Mouse (Mus musculus) stomach, postnatal 0 days (tissue): ENCODE measurements around the gene Limd2.

Experiments used
- CTCF ChIP-seq: IDR thresholded peaks from 2 replicates; pipeline ENCODE4 v1.5.1; 2016; ENCODE audit warnings: antibody characterized with exemption, low read depth, mild to moderate bottlenecking, moderate library complexity
- EP300 ChIP-seq: optimal IDR thresholded peaks from 2 replicates; pipeline ENCODE3; 2016; ENCODE audit warnings: antibody characterized with exemption

DNA sequence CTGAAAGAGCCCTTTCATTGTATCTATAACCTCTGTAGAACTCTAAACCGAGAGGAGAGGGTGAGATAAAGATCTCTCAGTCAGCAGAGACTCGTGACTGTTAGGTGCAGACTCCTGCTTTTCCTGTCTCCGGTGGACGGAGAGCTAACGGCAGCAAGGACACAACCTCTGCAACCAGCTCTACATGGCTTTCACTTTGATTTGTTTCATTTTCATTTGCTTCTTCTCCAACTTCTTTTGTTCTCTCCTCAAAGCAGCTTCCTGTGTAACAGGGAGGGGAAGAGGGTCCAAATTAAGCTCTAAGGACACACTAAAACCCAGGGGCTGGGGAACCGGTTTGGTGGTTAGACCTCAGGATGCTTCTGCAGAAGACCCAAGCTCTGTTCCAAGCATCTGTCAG, 40.1 kb upstream of the Limd2 start:
- TF ChIP-seq CTCF (no peak), EP300 (no peak)
